Mouse (Mus musculus): ENCODE results near the gene Gja3.

- TF ChIP-seq CTCF (IDR thresholded peaks at IDR 0.05; ENCODE audit: borderline replicate concordance, insufficient read depth, low read depth, low read length) (no peak), POLR2A (IDR thresholded peaks at IDR 0.05; ENCODE audit: borderline replicate concordance, insufficient read depth, low read length) (no peak)
These were observed 49.2 kb upstream of the Gja3 start for GRCm38 (mm10) chr14:57107091-57107490.
